Mouse (Mus musculus) bone marrow macrophage, adult 2 months (primary cell): ENCODE results near the gene Bag5.

Experiments used
- CTCF ChIP-seq: IDR thresholded peaks from 2 replicates; pipeline ENCODE4 v1.5.1; 2012; ENCODE audit warnings: low read depth, mild to moderate bottlenecking, low read length, moderate library complexity
- POLR2A ChIP-seq: IDR thresholded peaks from 2 replicates; pipeline ENCODE4 v1.6.1; 2012; ENCODE audit warnings: mild to moderate bottlenecking, low read depth, low read length, borderline replicate concordance

GRCm38 (mm10) chr12:111664144-111664634 is 48.9 kb downstream of the Bag5 start:
- no peak for TF ChIP-seq CTCF
- no peak for TF ChIP-seq POLR2A
